Mouse (Mus musculus) liver, postnatal 0 days (tissue): ENCODE measurements around the gene Siah1a.
A peak's percentile ranks its signal among the peaks of the same experiment; 100 is the strongest.

Experiments used
- CTCF ChIP-seq: sonication (generic); IDR thresholded peaks from 2 replicates; pipeline ENCODE4 v1.5.1; 2016; ENCODE audit warnings: antibody characterized with exemption, low read depth
- EP300 ChIP-seq: IDR thresholded peaks from 2 replicates; pipeline ENCODE4 v1.6.1; 2016; ENCODE audit warnings: antibody characterized with exemption, low read depth, mild to moderate bottlenecking

- TF ChIP-seq CTCF, result no peak
- peak; percentile 78 for TF ChIP-seq EP300
Observed at GRCm38 (mm10) chr8:86759090-86759491, 13.4 kb upstream of the Siah1a start.
